Mouse (Mus musculus) CD4-positive helper T cell, adult 2 months (primary cell): Measurements from ENCODE around the gene Lrrc57.
A peak's percentile ranks its signal among the peaks of the same experiment; 100 is the strongest.

Experiments
- DNase-seq: peaks from one replicate; pipeline ENCODE4 v3.0.0-alpha.2; 2012; ENCODE audit warnings: low read depth, missing footprints, low spot score

Lrrc57 gene

DNA sequence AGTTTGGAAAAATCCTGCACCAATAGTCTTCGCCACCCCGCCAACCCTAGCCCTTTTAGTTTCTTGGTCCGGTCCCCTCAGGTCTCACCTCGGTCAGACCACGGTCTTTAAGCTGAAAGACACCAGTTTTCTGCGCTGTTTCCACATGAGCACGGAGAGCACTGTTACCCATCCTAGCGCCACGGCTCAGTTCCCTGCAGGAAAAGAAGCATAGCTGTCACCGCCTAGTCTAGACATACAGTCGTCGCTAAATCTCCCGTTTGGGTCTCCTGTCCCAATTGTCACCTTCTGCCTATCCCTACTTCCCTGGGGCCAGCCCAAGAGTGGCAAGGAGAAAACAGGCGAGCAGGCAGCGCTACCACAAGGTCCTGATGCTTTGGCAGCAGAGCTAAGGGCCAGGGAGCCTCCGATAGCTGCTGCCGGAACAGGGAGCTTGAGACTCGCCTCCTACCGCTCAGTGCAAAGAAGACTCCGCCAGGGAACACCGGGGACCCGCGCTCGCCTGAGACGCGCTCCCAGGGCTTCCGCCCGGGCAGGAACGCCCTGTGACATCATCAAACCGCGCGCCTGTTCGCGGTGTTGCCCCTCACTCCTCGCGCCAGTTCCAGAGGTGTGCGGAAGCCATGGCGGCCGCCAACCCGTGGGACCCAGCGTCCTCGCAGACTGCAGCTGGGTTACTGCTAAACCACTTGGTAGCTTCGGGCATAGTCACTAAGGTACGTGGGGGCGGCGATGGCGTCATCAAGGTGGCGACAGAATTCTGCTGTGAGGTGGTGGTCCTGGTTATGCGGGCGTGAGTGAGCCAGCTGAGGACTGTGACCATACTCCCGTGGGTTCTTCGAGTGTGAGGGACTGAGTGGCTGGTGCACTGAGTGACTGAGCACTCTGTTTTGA lies at the start of gene Lrrc57, which contains the start of gene Haus2:
Lrrc57 (minus strand) TSS at position 691 of the 894 bp plus-strand sequence.
Haus2 (plus strand) TSS at position 554 of the 894 bp plus-strand sequence.
- peak; percentile 94 for DNase-seq

- DNase-seq, result no peak
These were observed 49.2 kb upstream of the Lrrc57 start for GRCm38 (mm10) chr2:120658486-120658885.

DNA sequence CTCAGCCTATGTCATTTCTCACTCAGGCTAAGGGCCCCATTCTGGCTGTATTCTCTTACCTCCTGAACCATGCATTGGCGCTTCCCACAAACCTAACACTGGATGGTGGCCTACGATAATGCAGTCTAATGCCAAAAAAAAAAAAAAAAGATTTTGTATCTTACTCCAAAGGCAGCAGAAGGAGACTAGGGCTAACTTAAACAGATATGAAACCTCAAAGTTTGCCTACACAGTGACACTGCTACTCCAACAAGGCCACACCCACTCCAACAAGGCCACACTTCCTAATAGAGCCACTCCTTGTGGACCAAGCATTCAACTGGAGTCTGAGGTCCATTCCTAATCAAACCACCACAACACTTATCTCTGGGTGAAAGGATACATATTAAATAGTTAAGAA lies 47.4 kb upstream of the Lrrc57 start:
- DNase-seq, result no peak

GRCm38 (mm10) chr2:120655905-120656304 lies 46.6 kb upstream of the Lrrc57 start:
- no peak for DNase-seq

DNA sequence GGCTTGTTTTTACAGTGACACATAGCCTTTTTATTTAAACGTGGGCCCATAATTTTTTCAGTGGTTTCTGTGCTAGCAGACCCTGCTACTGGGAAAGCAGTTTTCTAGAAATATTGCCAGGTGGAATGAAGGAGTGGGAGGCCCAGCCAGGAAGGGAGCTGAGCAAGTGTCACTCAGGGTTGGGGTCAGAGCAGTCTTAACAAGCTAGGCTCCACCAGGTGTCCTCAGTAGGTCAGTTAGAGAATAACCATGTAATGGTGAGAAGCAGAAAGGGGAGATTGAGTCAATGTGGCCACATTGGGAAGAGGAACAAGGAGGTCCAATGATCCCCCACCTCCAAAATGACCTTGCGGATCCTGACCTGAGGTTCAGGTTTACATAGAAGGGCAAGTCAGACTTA lies 45.4 kb upstream of the Lrrc57 start:
- DNase-seq, result no peak

- DNase-seq, result no peak
These were observed 43.6 kb upstream of the Lrrc57 start for GRCm38 (mm10) chr2:120652925-120653284.

- no peak for DNase-seq
These were observed 43.1 kb upstream of the Lrrc57 start for GRCm38 (mm10) chr2:120652256-120652924.

- DNase-seq, result no peak
These were observed 37.5 kb upstream of the Lrrc57 start for GRCm38 (mm10) chr2:120646777-120647176.

- DNase-seq, result no peak
These were observed 34.5 kb upstream of the Lrrc57 start for GRCm38 (mm10) chr2:120643836-120644235.

- no peak for DNase-seq
These were observed 31.5 kb upstream of the Lrrc57 start for GRCm38 (mm10) chr2:120640835-120641234.

DNA sequence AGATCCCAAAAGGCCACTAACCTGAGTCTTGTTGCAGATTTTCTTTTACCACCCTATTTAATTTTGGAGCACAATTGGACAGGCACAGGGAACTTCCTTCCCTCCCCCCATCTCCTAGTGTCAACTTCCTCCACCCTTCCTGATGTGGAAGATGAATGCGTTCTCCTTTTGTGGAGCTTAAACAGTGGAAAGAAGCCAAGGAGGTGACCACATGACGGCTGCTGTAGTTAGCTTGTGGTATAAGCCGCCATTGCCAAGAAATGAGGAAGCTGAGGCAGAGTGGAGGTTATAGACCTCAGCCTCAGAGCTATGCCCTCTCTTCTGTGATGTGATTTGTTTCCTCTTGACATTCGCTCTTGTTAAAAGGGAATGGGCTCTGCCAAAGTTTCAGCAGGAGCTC lies 22.6 kb upstream of the Lrrc57 start:
- DNase-seq, result no peak

DNA sequence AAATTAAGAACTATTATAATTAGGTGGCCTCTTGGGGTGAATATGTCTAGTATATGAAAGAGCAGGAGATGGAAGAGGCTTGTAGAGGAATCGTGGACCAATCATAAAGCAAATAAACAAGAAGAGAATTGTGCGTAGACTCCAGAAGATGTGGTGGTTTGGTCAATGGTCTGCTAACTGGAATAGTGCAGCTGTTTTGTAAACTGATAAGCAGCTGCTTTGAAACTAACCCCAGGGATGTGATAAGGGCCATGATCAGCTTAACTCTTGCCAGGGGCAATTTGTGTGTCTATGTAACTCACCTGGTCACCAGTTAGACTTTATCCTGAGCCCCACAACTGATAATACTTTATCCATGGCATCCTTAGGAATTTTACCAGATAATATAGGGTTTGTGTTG lies 22.2 kb upstream of the Lrrc57 start:
- DNase-seq, result no peak

GRCm38 (mm10) chr2:120630655-120631054 lies 21.3 kb upstream of the Lrrc57 start:
- DNase-seq, result no peak

- no peak for DNase-seq
These were observed 20.9 kb upstream of the Lrrc57 start for GRCm38 (mm10) chr2:120630246-120630645.

DNA sequence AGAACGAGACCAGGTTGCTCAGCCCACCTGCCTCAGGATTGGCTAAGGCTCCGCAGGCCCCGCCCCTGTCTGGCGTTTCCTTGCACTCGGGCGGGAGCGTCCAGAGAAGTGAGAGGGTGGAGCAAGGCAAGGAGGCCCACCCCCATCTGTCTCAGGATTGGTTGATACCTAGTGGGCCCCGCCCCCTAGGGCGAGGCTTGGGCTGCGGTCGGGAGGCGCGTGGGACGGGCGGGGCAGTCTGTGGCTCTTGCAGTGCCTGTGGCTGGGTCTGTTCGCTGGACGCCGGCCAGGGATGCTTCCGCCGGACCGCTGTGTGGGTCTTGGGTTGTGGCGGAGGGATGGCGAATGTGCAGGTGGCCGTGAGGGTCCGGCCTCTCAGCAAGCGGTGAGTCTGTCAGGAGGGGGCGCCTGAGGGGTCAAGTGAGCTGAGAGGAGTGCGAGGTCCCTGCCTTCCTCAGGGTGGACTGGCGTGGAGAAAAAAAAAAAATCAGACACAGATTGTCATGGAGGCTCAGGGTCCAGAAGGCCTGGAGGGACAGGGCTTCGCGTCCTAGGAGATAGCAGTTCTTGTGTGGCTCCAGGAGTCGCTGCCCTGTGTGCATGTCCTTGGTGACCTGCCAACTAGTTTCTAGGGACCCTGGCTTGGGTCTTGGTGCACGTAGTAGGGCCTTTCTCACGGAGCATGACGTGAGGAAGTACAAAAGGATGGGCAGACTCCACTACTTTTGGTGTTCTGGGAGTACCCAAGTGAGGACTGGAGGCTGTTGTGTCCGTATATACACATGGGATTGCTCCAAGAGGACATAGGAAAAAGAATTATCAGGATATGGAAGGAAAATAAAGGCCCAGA lies 19.8 kb upstream of the Lrrc57 start, which contains the start of gene Stard9:
Stard9 (plus strand) TSS at position 236 of the 850 bp plus-strand sequence.
- peak; percentile 98 for DNase-seq

DNA sequence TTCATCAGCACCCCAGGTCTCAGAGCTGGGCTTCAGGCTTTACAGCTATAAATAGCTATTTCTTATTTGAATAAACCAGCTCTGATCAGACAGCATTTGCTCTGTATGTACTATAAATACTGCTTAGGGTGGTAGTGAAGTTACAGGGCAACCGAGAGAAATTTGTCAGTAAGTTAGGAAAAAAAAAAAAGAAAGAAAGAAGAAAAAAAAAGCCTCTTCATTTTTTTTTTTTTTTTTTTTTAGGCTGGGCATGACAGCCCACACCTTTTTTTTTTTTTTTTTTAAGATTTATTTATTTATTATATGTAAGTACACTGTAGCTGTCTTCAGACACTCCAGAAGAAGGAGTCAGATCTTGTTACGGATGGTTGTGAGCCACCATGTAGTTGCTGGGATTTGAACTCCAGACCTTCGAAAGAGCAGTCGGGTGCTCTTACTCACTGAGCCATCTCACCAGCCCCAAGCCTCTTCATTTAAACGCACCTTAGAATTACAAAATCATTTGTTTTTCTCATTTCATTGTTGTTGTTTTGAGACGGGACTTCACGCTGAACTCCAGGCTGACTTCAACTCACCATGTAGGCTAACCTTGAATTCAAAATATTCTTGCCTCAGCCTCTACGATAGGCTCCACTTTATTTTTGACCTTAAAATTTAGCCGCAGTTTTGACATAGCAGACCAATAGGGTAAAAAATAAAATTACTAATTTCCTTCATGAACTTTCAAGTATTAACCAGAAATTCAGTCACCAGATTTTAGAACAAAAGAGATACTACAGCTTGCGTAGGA lies 19.0 kb upstream of the Lrrc57 start:
- no peak for DNase-seq

- DNase-seq, result no peak
These were observed 13.6 kb upstream of the Lrrc57 start for GRCm38 (mm10) chr2:120622920-120623319.

- DNase-seq, result no peak
These were observed 10.2 kb upstream of the Lrrc57 start for GRCm38 (mm10) chr2:120619538-120619937.

DNA sequence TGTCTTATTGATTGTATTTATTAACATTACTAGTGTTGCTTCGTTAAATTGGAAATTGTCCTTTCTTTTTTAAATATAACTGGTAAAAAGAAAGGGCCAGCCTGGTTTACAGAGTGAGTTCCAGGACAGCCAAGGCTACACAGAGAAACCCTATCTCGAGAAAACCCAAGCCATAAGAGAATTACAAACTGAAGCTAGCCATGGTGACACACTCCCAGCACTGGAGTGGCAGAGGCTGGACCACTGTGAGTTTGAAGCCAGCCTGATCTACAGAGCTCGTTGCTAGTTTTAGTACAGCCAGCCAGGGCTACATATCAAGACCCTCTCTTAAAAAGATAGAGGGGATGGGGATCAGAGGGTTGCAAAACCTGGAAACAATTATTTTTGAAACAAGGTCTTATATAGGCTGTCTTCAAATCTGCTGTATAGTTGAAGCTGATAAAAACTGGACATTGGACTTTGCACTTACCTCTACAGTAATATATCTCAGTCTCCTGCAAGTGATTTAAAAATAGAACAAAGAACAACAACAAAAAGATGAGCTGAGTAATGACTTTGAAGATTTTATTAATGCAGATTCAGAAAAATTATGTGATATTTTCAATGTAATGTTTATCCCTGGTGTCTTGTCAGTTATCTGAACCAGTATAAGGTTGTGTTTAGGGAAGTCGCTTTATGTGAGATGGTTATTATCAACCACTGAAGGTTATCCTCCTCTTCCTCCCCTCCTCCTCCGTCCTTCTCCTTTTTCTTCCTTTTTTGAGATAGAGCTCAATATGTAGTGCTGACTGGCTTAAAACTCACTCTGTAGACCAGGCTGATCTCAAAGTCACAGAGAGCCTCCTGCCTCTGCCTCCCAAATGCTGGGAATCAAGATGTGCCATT lies 7.2 kb upstream of the Lrrc57 start:
- no peak for DNase-seq
